Mouse (Mus musculus) A20 (cell line): ENCODE data around the gene Ajm1.
"Not testable (repeated sequence)": the region's sequence is repeated elsewhere in the genome, so short reads cannot be mapped to it uniquely, and the experiment has no call there.

Source experiments
- DNase-seq: peaks from one replicate; pipeline ENCODE4 v3.0.0-alpha.2; 2011; ENCODE audit warnings: low read depth, low spot score

The Ajm1 gene

GRCm38 (mm10) chr2:25566558-25566957, 15.0 kb downstream of the Ajm1 start:
- no peak for DNase-seq

- DNase-seq, result no peak
Observed at GRCm38 (mm10) chr2:25565741-25566140, 15.8 kb downstream of the Ajm1 start.

GRCm38 (mm10) chr2:25561946-25562345, 19.6 kb downstream of the Ajm1 start:
- no peak for DNase-seq

GRCm38 (mm10) chr2:25560551-25560950, 21.0 kb downstream of the Ajm1 start:
- no peak for DNase-seq

- DNase-seq, result no peak
Observed at GRCm38 (mm10) chr2:25558774-25559173, 22.8 kb downstream of the Ajm1 start.

GRCm38 (mm10) chr2:25557964-25558360, 23.6 kb downstream of the Ajm1 start:
- no peak for DNase-seq

GRCm38 (mm10) chr2:25557221-25557963, 24.2 kb downstream of the Ajm1 start, which contains the start of gene Edf1:
Gene Edf1 (plus strand): TSS chr2:25557847.
- DNase-seq, result peak; percentile 92

GRCm38 (mm10) chr2:25556296-25556695, 25.3 kb downstream of the Ajm1 start:
- peak; percentile 50 for DNase-seq

- DNase-seq, result peak; percentile 39
Observed at GRCm38 (mm10) chr2:25555479-25555878, 26.1 kb downstream of the Ajm1 start.

GRCm38 (mm10) chr2:25553171-25553786, 28.3 kb downstream of the Ajm1 start:
- DNase-seq, result not testable (repeated sequence)

GRCm38 (mm10) chr2:25551186-25551585, 30.4 kb downstream of the Ajm1 start:
- peak; percentile 53 for DNase-seq

GRCm38 (mm10) chr2:25549021-25549991, 32.3 kb downstream of the Ajm1 start:
- peak; percentile 91 for DNase-seq

GRCm38 (mm10) chr2:25546811-25547491, 34.6 kb downstream of the Ajm1 start, which contains the start of gene Traf2:
Gene Traf2 (minus strand): TSS chr2:25546940.
- DNase-seq, result peak; percentile 99

- no peak for DNase-seq
Observed at GRCm38 (mm10) chr2:25545996-25546810, 35.4 kb downstream of the Ajm1 start.

- DNase-seq, result no peak
Observed at GRCm38 (mm10) chr2:25541644-25542367, 39.8 kb downstream of the Ajm1 start.

GRCm38 (mm10) chr2:25540541-25540948, 41.0 kb downstream of the Ajm1 start:
- DNase-seq, result no peak

- no peak for DNase-seq
Observed at GRCm38 (mm10) chr2:25536531-25536930, 45.0 kb downstream of the Ajm1 start.

- no peak for DNase-seq
Observed at GRCm38 (mm10) chr2:25534866-25535182, 46.7 kb downstream of the Ajm1 start.

GRCm38 (mm10) chr2:25534178-25534865, 47.2 kb downstream of the Ajm1 start:
- peak; percentile 90 for DNase-seq
